Mouse (Mus musculus) lung, postnatal 0 days (tissue): Measurements from ENCODE around the gene Rpl39l. TPM values are rescaled to one million over a fixed set of nuclear protein-coding genes. Genes with fewer than 3 reads are reported as not detected.
A peak's percentile ranks its signal among the peaks of the same experiment; 100 is the strongest.

Source experiments
- ATAC-seq: fragments of 200-750 bp; cut with Nextera tagmentation; 2 replicates; pipeline ENCODE4 v1.8.0; 2017; ENCODE audit warnings: moderate library complexity
- DNase-seq: peaks from one replicate; pipeline ENCODE4 v3.0.0-alpha.2; 2016; ENCODE audit warnings: low spot score
- H3K27ac ChIP-seq: fragments of 300-500 bp; sonication (generic); 2 replicates; pipeline ENCODE4 v1.5.1; 2014; ENCODE audit warnings: antibody characterized with exemption, mild to moderate bottlenecking, low read length, mixed read lengths
- H3K27me3 ChIP-seq: fragments of 300-500 bp; sonication (generic); replicated peaks from 2 replicates; pipeline ENCODE4 v1.6.1; 2014; ENCODE audit warnings: low read length, mixed read lengths; ENCODE audit not compliant: insufficient read depth
- H3K36me3 ChIP-seq: fragments of 300-500 bp; sonication (generic); 2 replicates; pipeline ENCODE4 v1.6.1; 2014; ENCODE audit warnings: low read length, mixed read lengths; ENCODE audit not compliant: insufficient read depth
- H3K4me1 ChIP-seq: fragments of 300-500 bp; sonication (generic); 2 replicates; pipeline ENCODE4 v1.6.1; 2014; ENCODE audit warnings: antibody characterized with exemption, low read depth, low read length, mixed read lengths; ENCODE audit not compliant: insufficient read depth
- H3K4me2 ChIP-seq: fragments of 300-500 bp; sonication (generic); replicated peaks from 2 replicates; pipeline ENCODE4 v1.6.1; 2014; ENCODE audit warnings: low read depth, mild to moderate bottlenecking, low read length, moderate library complexity, mixed read lengths
- H3K4me3 ChIP-seq: fragments of 300-500 bp; sonication (generic); 2 replicates; pipeline ENCODE4 v1.5.1; 2014; ENCODE audit warnings: low read depth, low read length
- H3K9ac ChIP-seq: fragments of 300-500 bp; sonication (generic); replicated peaks from 2 replicates; pipeline ENCODE4 v1.6.1; 2014; ENCODE audit warnings: low read depth, mild to moderate bottlenecking
- H3K9me3 ChIP-seq: fragments of 300-500 bp; sonication (generic); 2 replicates; pipeline ENCODE4 v1.6.1; 2016; ENCODE audit warnings: low read length, mixed read lengths
- CTCF ChIP-seq: IDR thresholded peaks from 2 replicates; pipeline ENCODE4 v1.5.1; 2016; ENCODE audit warnings: antibody characterized with exemption, mild to moderate bottlenecking
- EP300 ChIP-seq: IDR thresholded peaks from 2 replicates; pipeline ENCODE4 v1.6.1; 2016; ENCODE audit warnings: antibody characterized with exemption, mild to moderate bottlenecking, control low read depth
- WGBS: fragments of 180-500 bp; shearing (Covaris S2); extraction: QIAGEN DNeasy Blood & Tissue Kit; methylation state at CpG from one replicate; pipeline ENCODE4 v1.1.7; 2014; 5-methylcytosine and 5-hydroxymethylcytosine counted together
- polyA plus RNA-seq: library from polyadenylated mRNA; unstranded; fragments of >200 nt; fragmentation: Nextera tagmentation; extraction: Ambion mirVana; gene quantifications from 2 replicates; pipeline ENCODE4 v1.2.1, GENCODE M21; 2015

Gene Rpl39l
- polyA plus RNA-seq: 0.31 TPM in 1 of 2 replicates, not detected in the other

DNA sequence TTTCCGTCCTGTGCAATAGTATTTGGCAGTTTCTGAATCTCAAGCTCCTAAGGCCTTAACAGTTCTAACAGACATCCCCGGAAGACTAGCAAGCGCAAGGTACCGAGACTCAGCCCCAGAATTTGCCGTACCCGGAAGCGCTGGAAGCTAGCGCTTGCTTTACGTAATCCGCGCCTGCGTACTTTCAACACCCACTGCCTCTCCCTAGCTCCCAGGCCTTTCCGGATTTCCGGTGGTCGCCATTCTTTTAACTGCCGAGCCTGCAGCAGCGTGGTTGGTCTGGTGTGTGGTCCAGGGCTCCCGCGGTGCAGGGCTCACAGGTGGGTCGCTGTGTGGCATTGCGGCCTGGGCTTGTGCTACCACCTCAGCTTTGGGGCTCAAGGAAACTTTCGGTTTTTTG is at the start of gene Rpl39l:
Rpl39l (plus strand) TSS at position 222 of the 400 bp plus-strand sequence.
- no peaks in the 10 kb centered on the region for H3K9me3 ChIP-seq
- no peak for DNase-seq
- TF ChIP-seq CTCF: no peak
- TF ChIP-seq EP300: no peak
- H3K27ac ChIP-seq: no peak within 1 kb of the TSS
- H3K36me3 ChIP-seq: no peaks in the 10 kb centered on the region
- ATAC-seq: no peak
- no peaks in the 10 kb centered on the region for H3K4me1 ChIP-seq
- H3K27me3 ChIP-seq: no peaks in the 10 kb centered on the region
- WGBS: 88% methylated on average over 22 of the region's 22 CpGs
- H3K4me3 ChIP-seq: no peak within 1 kb of the TSS
- H3K9ac ChIP-seq: no peak within 1 kb of the TSS
- H3K4me2 ChIP-seq: no peak within 1 kb of the TSS

DNA sequence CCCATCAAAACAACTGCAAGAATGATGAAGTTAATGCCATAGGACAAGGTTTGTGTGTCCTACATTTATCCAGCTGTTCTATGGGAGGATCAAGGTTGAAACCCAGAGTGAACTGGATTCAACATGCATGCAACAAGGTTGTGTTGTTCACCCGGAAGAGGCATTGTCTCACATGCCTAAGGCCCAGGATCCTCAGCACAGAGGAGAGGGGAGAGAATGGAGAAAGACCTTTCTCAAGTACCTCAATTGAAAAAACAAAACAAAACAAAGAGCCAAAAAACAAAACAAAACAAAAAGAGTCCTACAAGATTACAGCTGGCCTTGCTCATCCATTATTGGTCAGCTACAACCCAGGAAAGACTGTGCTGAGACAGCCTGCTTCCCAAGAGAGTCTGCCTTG is 42.4 kb upstream of the Rpl39l start:
- WGBS: 80% methylated on average over 1 of the region's 1 CpGs

GRCm38 (mm10) chr16:10129052-10129911 is 40.7 kb upstream of the Rpl39l start:
- Histone ChIP-seq H3K4me2 (no peak overlapping the region), H3K4me3 (no peak overlapping the region), H3K9me3 (no peaks in the 10 kb centered on the region), H3K27ac (no peak overlapping the region), H3K27me3 (no peaks in the 10 kb centered on the region), H3K4me1 (no peaks in the 10 kb centered on the region), H3K9ac (no peak overlapping the region), H3K36me3 (no peaks in the 10 kb centered on the region)
- peak; percentile 3 for DNase-seq
- WGBS: 77% methylated on average over 2 of the region's 2 CpGs
- TF ChIP-seq CTCF (no peak), EP300 (no peak)
- ATAC-seq: no peak

More for the DNA sequence above, 42.4 kb upstream of the Rpl39l start:
- no peak overlapping the region for H3K9ac ChIP-seq
- TF ChIP-seq EP300 (no peak), CTCF (no peak)
- no peaks in the 10 kb centered on the region for H3K4me1 ChIP-seq
- H3K9me3 ChIP-seq: no peaks in the 10 kb centered on the region
- no peak for DNase-seq
- H3K27me3 ChIP-seq: no peaks in the 10 kb centered on the region
- H3K36me3 ChIP-seq: no peaks in the 10 kb centered on the region
- no peak overlapping the region for H3K4me2 ChIP-seq
- no peak overlapping the region for H3K27ac ChIP-seq
- no peak for ATAC-seq
- no peak overlapping the region for H3K4me3 ChIP-seq

DNA sequence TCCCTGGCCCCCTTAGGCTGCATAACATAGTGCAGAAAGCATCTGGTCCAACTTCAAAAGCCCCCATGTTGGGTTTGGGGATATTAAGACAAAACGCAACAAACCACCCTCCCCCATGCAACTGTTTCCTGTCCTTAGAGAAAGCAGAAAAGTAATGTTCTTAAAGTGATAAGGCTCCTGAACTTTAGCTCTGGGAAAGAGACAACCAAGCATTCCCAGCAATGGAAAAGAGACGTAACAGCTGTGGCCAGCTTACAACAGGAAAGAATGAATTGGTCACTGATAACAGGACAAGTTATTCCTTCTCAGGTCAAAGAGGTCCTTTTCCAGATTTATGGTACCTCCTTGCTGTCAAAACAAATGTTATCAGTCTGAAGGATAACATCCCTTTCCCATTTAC is 26.9 kb upstream of the Rpl39l start:
- no peak overlapping the region for H3K4me3 ChIP-seq
- no peak for DNase-seq
- ATAC-seq: no peak
- H3K4me1 ChIP-seq: no peaks in the 10 kb centered on the region
- no peak overlapping the region for H3K4me2 ChIP-seq
- no peak for TF ChIP-seq CTCF
- WGBS: 20% methylated on average over 2 of the region's 2 CpGs
- H3K27me3 ChIP-seq: no peaks in the 10 kb centered on the region
- no peaks in the 10 kb centered on the region for H3K36me3 ChIP-seq
- H3K27ac ChIP-seq: no peak overlapping the region
- H3K9me3 ChIP-seq: no peaks in the 10 kb centered on the region
- H3K9ac ChIP-seq: no peak overlapping the region

DNA sequence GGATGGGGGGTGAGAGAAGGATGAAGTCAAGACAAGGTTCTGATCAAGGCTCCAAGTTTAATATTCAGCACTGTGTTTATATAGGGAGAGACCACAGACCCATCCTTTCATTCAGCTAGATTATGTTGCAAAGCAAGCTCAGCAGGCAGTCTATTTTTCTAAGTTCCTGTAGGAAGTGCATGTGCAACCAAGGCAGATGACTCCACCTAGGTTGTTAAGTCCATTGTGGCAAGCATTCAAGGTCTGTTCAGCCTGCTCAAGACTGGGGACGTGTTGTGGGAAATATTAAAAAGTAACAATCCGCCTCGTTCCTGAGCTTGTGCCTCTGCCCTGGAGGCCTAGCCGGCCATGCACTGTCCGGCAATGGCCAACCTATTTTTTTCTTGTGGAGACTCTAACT is 22.6 kb upstream of the Rpl39l start:
- Histone ChIP-seq H3K4me3 (no peak overlapping the region), H3K36me3 (no peaks in the 10 kb centered on the region), H3K27me3 (no peaks in the 10 kb centered on the region), H3K9ac (no peak overlapping the region), H3K4me1 (no peaks in the 10 kb centered on the region), H3K4me2 (no peak overlapping the region), H3K27ac (no peak overlapping the region), H3K9me3 (no peaks in the 10 kb centered on the region)
- no peak for DNase-seq
- 94% methylated on average over 5 of the region's 5 CpGs for WGBS
- no peak for TF ChIP-seq CTCF
- TF ChIP-seq EP300: no peak
- no peak for ATAC-seq

- WGBS: 78% methylated on average over 8 of the region's 8 CpGs
- H3K9ac ChIP-seq: no peak overlapping the region
- H3K4me3 ChIP-seq: no peak overlapping the region
- H3K4me1 ChIP-seq: no peaks in the 10 kb centered on the region
- H3K27ac ChIP-seq: no peak overlapping the region
- no peaks in the 10 kb centered on the region for H3K36me3 ChIP-seq
- no peak for DNase-seq
- H3K4me2 ChIP-seq: no peak overlapping the region
- TF ChIP-seq EP300 (no peak), CTCF (no peak)
- H3K9me3 ChIP-seq: no peaks in the 10 kb centered on the region
- no peaks in the 10 kb centered on the region for H3K27me3 ChIP-seq
- ATAC-seq: no peak
Observed at GRCm38 (mm10) chr16:10169123-10169905, 712 bp upstream of the Rpl39l start.
